ENCODE assay signal across 9 mouse cellular contexts in the genomic region with DNA sequence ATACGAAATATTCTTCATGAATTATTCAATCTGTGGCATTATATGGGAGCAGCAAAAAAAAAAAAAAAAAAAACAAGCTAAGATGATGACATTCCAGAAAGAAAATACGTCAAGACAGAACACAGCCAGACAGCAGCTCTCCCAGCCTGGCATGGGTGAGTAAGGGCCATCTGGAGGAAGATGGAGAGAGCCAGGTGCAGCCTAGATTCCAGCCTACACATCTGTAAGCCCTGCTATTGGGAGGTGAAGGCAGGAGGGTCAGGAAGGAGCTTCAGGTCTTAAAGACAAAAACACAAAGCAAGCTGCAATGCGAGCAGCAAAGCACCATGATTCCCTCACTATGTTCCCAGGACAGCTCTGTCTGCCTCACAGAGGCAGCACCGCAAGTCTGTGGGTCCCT. TPM values are rescaled to one million over a fixed set of nuclear protein-coding genes. Genes with fewer than 3 reads are reported as not detected.
DNase-seq lines count a peak whose midpoint lies in the region; ATAC-seq and TF ChIP-seq lines count a peak whose summit lies in the region.
"Had no signal": no experiment of that assay in that cellular context is flagged by ENCODE, and none has a peak within 500 bp of the region (broad histone marks: within the 10 kb centered on the region; RNA-seq: fewer than 3 reads in every experiment).

No protein-coding gene starts in this region.

- H3K27ac ChIP-seq in heart, adult 2 months: peak overlapping the region; percentile 79
- H3K27ac ChIP-seq in testis, adult 2 months (ENCODE audit: control insufficient read depth, insufficient read depth, low read depth, low read length): peak overlapping the region; percentile 64
- H3K27ac ChIP-seq in limb, embryonic 13.5 days: 0 out of 2 replicates have a peak overlapping the region, but pooled peaks have one; percentile 40
- no peak overlapping the region for H3K27ac ChIP-seq in cerebellum, adult 2 months (ENCODE audit: insufficient read depth, low read length)
- H3K27ac ChIP-seq: midbrain, embryonic 12.5 days had no signal

- peak in 1 of 2 experiments; percentile 17 for DNase-seq in heart, adult 2 months
- DNase-seq in heart, postnatal 25 days (ENCODE audit: low spot score): no peak
- no peak for DNase-seq in testis, postnatal 10 days (ENCODE audit: low spot score)
- DNase-seq in urinary bladder, adult 2 months (ENCODE audit: low spot score): no peak
- no peak for DNase-seq in cerebellum, adult 2 months
- DNase-seq in left cerebral cortex, postnatal 14 days (ENCODE audit: low spot score in 2 of 2): no peak

- ATAC-seq in limb, embryonic 13.5 days (ENCODE audit: low FRiP score, low read depth): no peak

- H3K79me2 ChIP-seq in heart, adult 2 months (replicated peaks; ENCODE audit: control insufficient read depth, insufficient read depth, low read length): no peaks in the 10 kb centered on the region

- H3K4me3 ChIP-seq in heart, adult 2 months: no peak overlapping the region
- H3K4me3 ChIP-seq in testis, adult 2 months (ENCODE audit: control insufficient read depth, low read depth, low read length): no peak overlapping the region
- H3K4me3 ChIP-seq in limb, embryonic 13.5 days: no peak overlapping the region
- H3K4me3 ChIP-seq in cerebellum, adult 2 months (replicated peaks; ENCODE audit: insufficient read depth, low read depth, low read length): no peak overlapping the region
- H3K4me3 ChIP-seq: midbrain, embryonic 12.5 days had no signal

- TF ChIP-seq CTCF in heart, adult 2 months (IDR thresholded peaks at IDR 0.05): no peak
- TF ChIP-seq CTCF in testis, adult 2 months (IDR thresholded peaks at IDR 0.05; ENCODE audit: control insufficient read depth, insufficient read depth, insufficient replicate concordance, low read depth, low read length): no peak
- no peak for TF ChIP-seq CTCF in cerebellum, adult 2 months (IDR thresholded peaks at IDR 0.05; ENCODE audit: borderline replicate concordance, insufficient read depth, low read depth, low read length)

- TF ChIP-seq POLR2A in heart, adult 2 months (IDR thresholded peaks at IDR 0.05; ENCODE audit: insufficient read depth, low read depth, low read length): no peak
- TF ChIP-seq POLR2A in testis, adult 2 months (IDR thresholded peaks at IDR 0.05; ENCODE audit: control insufficient read depth, low read depth, low read length): no peak
- TF ChIP-seq POLR2A in cerebellum, adult 2 months (IDR thresholded peaks at IDR 0.05; ENCODE audit: borderline replicate concordance, insufficient read depth, low read length): no peak

- peaks cover 10% of the 10 kb centered on the region for H3K4me1 ChIP-seq in heart, adult 2 months (ENCODE audit: control insufficient read depth, insufficient read depth, low read length)
- H3K4me1 ChIP-seq in testis, adult 2 months (ENCODE audit: control insufficient read depth, insufficient read depth, low read length): peaks cover 2% of the 10 kb centered on the region; the same call in 1 of the 2 replicates
- H3K4me1 ChIP-seq in limb, embryonic 13.5 days: peaks cover 7% of the 10 kb centered on the region; the same call in 1 of the 2 replicates
- H3K4me1 ChIP-seq in cerebellum, adult 2 months (ENCODE audit: control insufficient read depth, insufficient read depth, low read length): no peaks in the 10 kb centered on the region
- H3K4me1 ChIP-seq: midbrain, embryonic 12.5 days had no signal

- H3K4me2 ChIP-seq in limb, embryonic 13.5 days (replicated peaks): no peak overlapping the region
- H3K4me2 ChIP-seq: midbrain, embryonic 12.5 days had no signal

- WGBS in heart, adult 2 months: 37% methylated on average over 4 of the region's 4 CpGs
- WGBS in limb, embryonic 13.5 days: 51% methylated on average over 4 of the region's 4 CpGs
- WGBS in cerebellum, adult 2 months: 70% methylated on average over 4 of the region's 4 CpGs

- H3K9ac ChIP-seq in heart, adult 2 months (ENCODE audit: low read depth, low read length): 0 out of 2 replicates have a peak overlapping the region, but pooled peaks have one; percentile 0
- no peak overlapping the region for H3K9ac ChIP-seq in limb, embryonic 13.5 days
- H3K9ac ChIP-seq: midbrain, embryonic 12.5 days had no signal

- H3K9me3 ChIP-seq in limb, embryonic 13.5 days: no peaks in the 10 kb centered on the region
- H3K9me3 ChIP-seq: midbrain, embryonic 12.5 days had no signal

- no peaks in the 10 kb centered on the region for H3K27me3 ChIP-seq in heart, adult 2 months (ENCODE audit: control insufficient read depth, insufficient read depth, low read length)
- H3K27me3 ChIP-seq in testis, adult 2 months (ENCODE audit: control insufficient read depth, insufficient read depth, low read length): no peaks in the 10 kb centered on the region
- no peaks in the 10 kb centered on the region for H3K27me3 ChIP-seq in limb, embryonic 13.5 days
- H3K27me3 ChIP-seq in cerebellum, adult 2 months (ENCODE audit: control insufficient read depth, insufficient read depth, low read length): no peaks in the 10 kb centered on the region
- H3K27me3 ChIP-seq: midbrain, embryonic 12.5 days had no signal

- intact Hi-C loops in heart, adult 2 months (cut with DNase I): loop anchor here (2.0 kb wide), 1 partner anchor 76 kb away; no protein-coding TSS in a partner anchor
- intact Hi-C loops in heart, postnatal 25 days (cut with DNase I): no loop called here
- intact Hi-C loops in left cerebral cortex, postnatal 14 days (cut with DNase I): no loop called here

- no peak for TF ChIP-seq EP300 in heart, adult 2 months (IDR thresholded peaks at IDR 0.05; ENCODE audit: insufficient read depth, low read depth, low read length)

- no peaks in the 10 kb centered on the region; the same call in 1 of the 2 replicates for H3K36me3 ChIP-seq in heart, adult 2 months (ENCODE audit: control insufficient read depth, insufficient read depth, low read length)
- H3K36me3 ChIP-seq in testis, adult 2 months (ENCODE audit: control insufficient read depth, insufficient read depth, low read length): no peaks in the 10 kb centered on the region
- no peaks in the 10 kb centered on the region for H3K36me3 ChIP-seq in limb, embryonic 13.5 days
- H3K36me3 ChIP-seq: midbrain, embryonic 12.5 days had no signal

RNA-seq across cellular contexts. Expression of a gene that starts 26.9 kb away (rescaled TPM):
- total RNA-seq in heart, adult 2 months (2021): 10 to 100 TPM; 13.1 to 23.5 TPM
- 4.2 and 8.4 TPM in 2 replicates for polyA plus RNA-seq in heart, adult 2 months (2012; rRNA removed)
- 10 to 100 TPM; 13.6 to 19.7 TPM for total RNA-seq in heart, postnatal 25 days (2021)
- 5.0 and 9.8 TPM in 2 replicates for polyA plus RNA-seq in testis, adult 2 months (2012; rRNA removed)
- 7.3 and 7.8 TPM in 2 replicates for polyA plus RNA-seq in limb, embryonic 13.5 days (2015; fragmentation: Nextera tagmentation; extraction: Ambion mirVana)
- 26.4 and 36.1 TPM in 2 replicates for polyA plus RNA-seq in urinary bladder, adult 2 months (2012; rRNA removed)
- 10.0 and 10.6 TPM in 2 replicates for polyA plus RNA-seq in cerebellum, adult 2 months (2012; rRNA removed)
- total RNA-seq in left cerebral cortex, postnatal 14 days (2021): 10 to 100 TPM; 23.2 to 23.5 TPM
